Mouse (Mus musculus): ENCODE data around the gene Erc1. TPM values are rescaled to one million over a fixed set of nuclear protein-coding genes. Genes with fewer than 3 reads are reported as not detected.

Gene Erc1
- polyA plus RNA-seq, 1 experiment from 2014 or later: 20.9 TPM

DNA sequence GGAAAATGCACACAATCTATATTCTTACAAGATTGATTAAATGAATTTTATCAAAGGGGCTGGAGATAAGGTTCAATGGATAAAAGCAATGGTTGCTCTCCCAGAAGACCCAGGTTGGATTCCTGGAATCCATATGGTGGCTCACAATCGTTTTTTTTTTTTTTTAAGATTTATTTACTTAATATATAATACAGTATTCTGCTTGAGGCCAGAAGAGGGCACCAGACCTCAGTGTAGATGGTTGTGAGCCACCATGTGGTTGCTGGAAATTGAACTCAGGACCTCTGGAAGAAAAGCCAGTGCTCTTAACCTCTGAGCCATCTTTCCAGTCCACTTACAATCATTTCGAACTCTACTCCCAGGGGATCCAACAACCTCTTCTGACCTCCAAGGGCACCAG lies 106.1 kb downstream of the Erc1 start:
- H3K27me3 ChIP-seq (replicated peaks; ENCODE audit: control insufficient read depth, insufficient read depth, low read length): no peaks in the 10 kb centered on the region
- ATAC-seq (replicated peaks; ENCODE audit: low FRiP score, low TSS enrichment, low read depth) (no peak), DNase-seq (ENCODE audit: low spot score) (no peak)
- H3K36me3 ChIP-seq (ENCODE audit: control insufficient read depth, insufficient read depth, low read length): peaks cover 17% of the 10 kb centered on the region
- H3K4me3 ChIP-seq (ENCODE audit: low read depth, low read length): no peak overlapping the region
- no peak overlapping the region for H3K9ac ChIP-seq (ENCODE audit: low read length)
- no peaks in the 10 kb centered on the region for H3K4me1 ChIP-seq (replicated peaks; ENCODE audit: control insufficient read depth, insufficient read depth, low read length)
- H3K4me2 ChIP-seq (ENCODE audit: low read length): no peak overlapping the region
- no peaks in the 10 kb centered on the region for H3K9me3 ChIP-seq (ENCODE audit: control insufficient read depth, low read length)
- H3K27ac ChIP-seq (ENCODE audit: low read depth): no peak overlapping the region
- 79% methylated on average over 2 of the region's 2 CpGs for WGBS

DNA sequence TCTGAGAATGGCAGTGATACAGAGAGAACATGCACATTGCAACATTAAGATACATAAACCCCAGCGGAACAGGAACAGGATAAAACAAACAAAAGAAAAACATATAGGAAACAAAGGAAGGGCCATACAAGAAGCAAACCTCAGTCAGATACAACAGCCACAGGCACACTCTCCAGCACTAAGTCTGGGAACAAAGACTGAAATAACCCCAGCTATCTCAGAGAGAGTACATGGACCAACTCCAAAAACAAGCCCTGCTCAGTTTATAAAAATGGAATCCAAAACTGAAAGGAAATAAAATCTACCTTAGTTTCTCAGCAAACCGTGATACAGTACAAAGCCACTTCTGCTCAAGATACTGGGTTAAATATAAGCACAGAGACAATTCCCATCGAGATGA lies 107.4 kb downstream of the Erc1 start:
- no peak overlapping the region for H3K4me3 ChIP-seq (ENCODE audit: low read depth, low read length)
- peaks cover 17% of the 10 kb centered on the region for H3K36me3 ChIP-seq (ENCODE audit: control insufficient read depth, insufficient read depth, low read length)
- H3K9me3 ChIP-seq (ENCODE audit: control insufficient read depth, low read length): no peaks in the 10 kb centered on the region
- 87% methylated on average over 3 of the region's 3 CpGs for WGBS
- H3K9ac ChIP-seq (ENCODE audit: low read length): no peak overlapping the region
- DNase-seq (ENCODE audit: low spot score) (no peak), ATAC-seq (replicated peaks; ENCODE audit: low FRiP score, low TSS enrichment, low read depth) (no peak)
- no peaks in the 10 kb centered on the region for H3K4me1 ChIP-seq (replicated peaks; ENCODE audit: control insufficient read depth, insufficient read depth, low read length)
- H3K27me3 ChIP-seq (replicated peaks; ENCODE audit: control insufficient read depth, insufficient read depth, low read length): no peaks in the 10 kb centered on the region
- H3K27ac ChIP-seq (ENCODE audit: low read depth): no peak overlapping the region
- no peak overlapping the region for H3K4me2 ChIP-seq (ENCODE audit: low read length)

DNA sequence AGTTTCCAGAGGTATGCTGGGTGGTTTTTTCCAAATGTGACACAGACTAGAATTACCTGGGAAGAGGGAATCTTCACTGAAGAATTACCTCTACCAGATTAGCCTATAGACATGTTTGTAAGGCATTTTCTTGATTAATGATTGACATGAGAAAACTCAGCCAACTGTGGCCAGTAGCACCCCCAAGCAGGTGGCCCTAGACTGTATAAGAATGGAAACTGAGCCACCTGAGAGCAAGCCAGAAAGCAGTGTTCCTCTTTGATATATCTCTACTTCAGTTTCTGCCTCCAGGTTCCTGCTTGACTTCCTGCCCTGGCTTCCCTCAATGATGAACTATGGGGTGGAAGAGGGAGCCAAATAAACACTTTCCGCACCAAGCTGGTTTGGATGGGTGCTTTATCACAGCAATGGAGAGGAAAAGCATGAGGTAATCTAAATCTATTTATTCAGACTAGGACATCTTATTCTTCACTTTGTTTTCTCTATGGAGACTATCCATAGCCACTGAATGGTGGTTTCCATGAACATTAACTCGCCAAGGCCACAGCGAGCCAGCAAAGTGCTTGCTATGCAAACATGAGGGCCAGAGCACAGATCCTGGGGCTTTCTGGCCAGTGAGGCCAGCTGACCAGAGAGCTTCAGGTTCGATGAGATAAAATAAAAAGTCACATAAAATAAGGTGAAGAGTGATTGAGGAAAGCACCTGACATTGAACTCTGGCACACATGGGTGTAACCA lies 109.2 kb downstream of the Erc1 start:
- no peak overlapping the region for H3K4me3 ChIP-seq (ENCODE audit: low read depth, low read length)
- no peaks in the 10 kb centered on the region for H3K4me1 ChIP-seq (replicated peaks; ENCODE audit: control insufficient read depth, insufficient read depth, low read length)
- no peak overlapping the region for H3K27ac ChIP-seq (ENCODE audit: low read depth)
- H3K9me3 ChIP-seq (ENCODE audit: control insufficient read depth, low read length): no peaks in the 10 kb centered on the region
- peaks cover 17% of the 10 kb centered on the region for H3K36me3 ChIP-seq (ENCODE audit: control insufficient read depth, insufficient read depth, low read length)
- DNase-seq (ENCODE audit: low spot score): no peak
- ATAC-seq (replicated peaks; ENCODE audit: low FRiP score, low TSS enrichment, low read depth): no peak
- no peak overlapping the region for H3K4me2 ChIP-seq (ENCODE audit: low read length)
- no peak overlapping the region for H3K9ac ChIP-seq (ENCODE audit: low read length)
- H3K27me3 ChIP-seq (replicated peaks; ENCODE audit: control insufficient read depth, insufficient read depth, low read length): no peaks in the 10 kb centered on the region
- WGBS: 77% methylated on average over 4 of the region's 4 CpGs

DNA sequence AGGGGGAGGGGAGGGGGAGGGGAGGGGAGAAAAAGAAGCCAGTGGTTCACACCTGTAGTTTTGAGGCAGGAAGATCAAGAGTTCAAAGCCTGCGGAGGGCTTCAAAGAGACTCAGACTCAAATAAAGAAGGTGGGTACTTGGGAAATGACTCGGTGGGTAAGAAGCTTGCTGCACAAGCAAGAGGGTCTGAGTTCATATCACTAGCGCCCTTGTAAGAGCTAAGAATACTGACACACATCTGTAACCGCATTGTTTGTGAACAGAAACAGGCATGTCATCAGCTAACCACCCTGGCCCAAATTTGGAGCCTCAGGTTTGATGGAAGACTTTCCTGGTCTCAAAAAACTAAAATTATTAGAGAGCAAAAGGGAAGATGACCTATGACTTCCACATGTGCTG lies 110.3 kb downstream of the Erc1 start:
- no peaks in the 10 kb centered on the region for H3K9me3 ChIP-seq (ENCODE audit: control insufficient read depth, low read length)
- peaks cover 11% of the 10 kb centered on the region for H3K36me3 ChIP-seq (ENCODE audit: control insufficient read depth, insufficient read depth, low read length)
- no peaks in the 10 kb centered on the region for H3K4me1 ChIP-seq (replicated peaks; ENCODE audit: control insufficient read depth, insufficient read depth, low read length)
- no peak for ATAC-seq (replicated peaks; ENCODE audit: low FRiP score, low TSS enrichment, low read depth)
- no peak overlapping the region for H3K4me2 ChIP-seq (ENCODE audit: low read length)
- H3K4me3 ChIP-seq (ENCODE audit: low read depth, low read length): no peak overlapping the region
- H3K27ac ChIP-seq (ENCODE audit: low read depth): no peak overlapping the region
- 95% methylated on average over 4 of the region's 4 CpGs for WGBS
- DNase-seq (ENCODE audit: low spot score): no peak
- no peaks in the 10 kb centered on the region for H3K27me3 ChIP-seq (replicated peaks; ENCODE audit: control insufficient read depth, insufficient read depth, low read length)
- H3K9ac ChIP-seq (ENCODE audit: low read length): no peak overlapping the region

DNA sequence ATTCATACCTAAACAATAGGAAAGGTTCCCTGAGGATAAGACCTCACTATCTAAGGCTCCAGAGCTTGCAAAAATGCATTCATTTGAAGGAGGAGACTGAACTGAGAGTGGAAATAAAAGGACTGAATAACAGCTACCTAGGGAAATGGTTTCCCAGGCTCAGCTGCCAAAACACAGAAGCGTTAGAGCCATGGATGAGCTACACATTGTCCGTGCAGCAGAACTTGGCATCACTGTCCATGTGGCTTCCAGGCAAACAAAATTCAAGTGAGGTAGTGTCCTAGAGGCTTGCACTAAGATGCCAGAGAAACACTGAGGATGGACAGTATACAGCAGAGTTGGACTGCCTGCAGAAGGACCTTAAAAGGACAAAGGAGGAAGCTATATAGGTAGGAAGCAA lies 112.0 kb downstream of the Erc1 start:
- Histone ChIP-seq H3K4me2 (ENCODE audit: low read length) (no peak overlapping the region), H3K27me3 (replicated peaks; ENCODE audit: control insufficient read depth, insufficient read depth, low read length) (no peaks in the 10 kb centered on the region), H3K4me1 (replicated peaks; ENCODE audit: control insufficient read depth, insufficient read depth, low read length) (no peaks in the 10 kb centered on the region), H3K9ac (ENCODE audit: low read length) (no peak overlapping the region), H3K36me3 (ENCODE audit: control insufficient read depth, insufficient read depth, low read length) (no peaks in the 10 kb centered on the region), H3K4me3 (ENCODE audit: low read depth, low read length) (no peak overlapping the region), H3K9me3 (ENCODE audit: control insufficient read depth, low read length) (no peaks in the 10 kb centered on the region), H3K27ac (ENCODE audit: low read depth) (no peak overlapping the region)
- WGBS: 69% methylated on average over 2 of the region's 2 CpGs
- ATAC-seq (replicated peaks; ENCODE audit: low FRiP score, low TSS enrichment, low read depth) (no peak), DNase-seq (ENCODE audit: low spot score) (no peak)

DNA sequence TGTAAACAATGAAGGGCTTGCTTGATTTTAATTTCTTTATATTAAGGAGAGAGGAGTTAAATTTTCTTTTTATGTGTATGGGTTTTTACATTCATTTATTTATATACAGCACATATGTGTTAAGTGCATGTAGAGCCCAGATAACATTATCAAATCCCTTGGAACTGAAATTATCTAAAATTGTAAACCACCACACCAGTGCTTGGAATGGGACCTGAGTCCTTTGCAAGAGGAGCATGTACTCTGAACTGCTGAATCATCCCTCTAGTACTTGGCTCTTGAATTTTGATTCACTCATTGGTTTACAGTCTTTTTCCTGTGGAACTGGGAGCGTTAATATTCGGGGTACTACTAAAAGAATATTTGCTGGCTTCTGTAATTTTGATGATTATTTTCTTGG lies 116.8 kb downstream of the Erc1 start:
- H3K9me3 ChIP-seq (ENCODE audit: control insufficient read depth, low read length): no peaks in the 10 kb centered on the region
- no peak for ATAC-seq (replicated peaks; ENCODE audit: low FRiP score, low TSS enrichment, low read depth)
- no peak overlapping the region for H3K9ac ChIP-seq (ENCODE audit: low read length)
- no peak overlapping the region for H3K4me3 ChIP-seq (ENCODE audit: low read depth, low read length)
- no peak overlapping the region for H3K27ac ChIP-seq (ENCODE audit: low read depth)
- DNase-seq (ENCODE audit: low spot score): no peak
- no peak overlapping the region for H3K4me2 ChIP-seq (ENCODE audit: low read length)
- H3K4me1 ChIP-seq (replicated peaks; ENCODE audit: control insufficient read depth, insufficient read depth, low read length): no peaks in the 10 kb centered on the region
- WGBS: 93% methylated on average over 2 of the region's 2 CpGs
- H3K27me3 ChIP-seq (replicated peaks; ENCODE audit: control insufficient read depth, insufficient read depth, low read length): no peaks in the 10 kb centered on the region
- no peaks in the 10 kb centered on the region for H3K36me3 ChIP-seq (ENCODE audit: control insufficient read depth, insufficient read depth, low read length)

DNA sequence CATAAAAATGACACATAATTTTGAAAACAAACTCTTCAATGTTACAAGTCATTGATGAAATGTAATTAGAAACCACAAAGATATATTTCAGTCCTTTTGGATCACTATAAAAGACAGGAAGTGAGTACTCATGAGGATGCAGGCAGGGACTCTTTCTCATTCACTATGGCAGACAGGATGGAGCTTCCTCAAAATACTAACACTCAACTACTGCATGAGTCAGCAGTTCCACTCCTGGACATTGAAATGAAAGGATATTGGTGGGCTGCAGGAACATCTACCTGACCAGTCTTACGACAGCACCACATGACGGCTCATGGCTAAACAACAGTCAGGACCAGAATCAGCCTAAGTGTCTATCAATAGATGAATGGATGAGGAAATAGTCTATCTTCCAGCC lies 132.7 kb downstream of the Erc1 start:
- H3K27ac ChIP-seq (ENCODE audit: low read depth): no peak overlapping the region
- 95% methylated on average over 2 of the region's 2 CpGs for WGBS
- ATAC-seq (replicated peaks; ENCODE audit: low FRiP score, low TSS enrichment, low read depth): no peak

DNA sequence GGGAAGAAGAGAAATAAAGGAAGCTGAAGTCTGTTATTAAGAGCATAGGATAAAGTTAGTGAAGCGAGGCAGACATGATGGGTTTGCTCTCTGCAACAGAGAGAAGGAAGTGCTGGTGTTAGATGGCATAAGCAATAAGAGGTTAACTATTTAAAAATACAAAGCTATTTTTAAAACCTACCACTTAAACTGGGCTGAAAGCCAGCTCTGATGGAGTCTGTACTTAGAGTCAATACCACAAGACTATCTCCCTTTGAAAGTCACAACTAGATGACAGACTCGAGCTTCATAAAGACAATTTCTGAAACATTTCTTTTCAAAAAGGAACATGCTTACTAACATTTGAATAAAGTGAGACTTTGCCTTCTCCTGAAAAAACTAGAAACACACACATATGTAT lies 134.0 kb downstream of the Erc1 start:
- no peaks in the 10 kb centered on the region for H3K4me1 ChIP-seq (replicated peaks; ENCODE audit: control insufficient read depth, insufficient read depth, low read length)
- H3K9ac ChIP-seq (ENCODE audit: low read length): no peak overlapping the region
- H3K27me3 ChIP-seq (replicated peaks; ENCODE audit: control insufficient read depth, insufficient read depth, low read length): no peaks in the 10 kb centered on the region
- peaks cover 7% of the 10 kb centered on the region for H3K36me3 ChIP-seq (ENCODE audit: control insufficient read depth, insufficient read depth, low read length)
- no peak for ATAC-seq (replicated peaks; ENCODE audit: low FRiP score, low TSS enrichment, low read depth)
- H3K4me2 ChIP-seq (ENCODE audit: low read length): no peak overlapping the region
- no peak overlapping the region for H3K4me3 ChIP-seq (ENCODE audit: low read depth, low read length)
- H3K9me3 ChIP-seq (ENCODE audit: control insufficient read depth, low read length): no peaks in the 10 kb centered on the region
- DNase-seq (ENCODE audit: low spot score): no peak
- whole genome bisulfite sequencing: 79% methylated on average over 2 of the region's 2 CpGs
- no peak overlapping the region for H3K27ac ChIP-seq (ENCODE audit: low read depth)

More for the DNA sequence above, 132.7 kb downstream of the Erc1 start:
- Histone ChIP-seq H3K4me1 (replicated peaks; ENCODE audit: control insufficient read depth, insufficient read depth, low read length) (no peaks in the 10 kb centered on the region), H3K4me2 (ENCODE audit: low read length) (no peak overlapping the region), H3K27me3 (replicated peaks; ENCODE audit: control insufficient read depth, insufficient read depth, low read length) (no peaks in the 10 kb centered on the region), H3K9ac (ENCODE audit: low read length) (no peak overlapping the region), H3K36me3 (ENCODE audit: control insufficient read depth, insufficient read depth, low read length) (peaks cover 7% of the 10 kb centered on the region), H3K4me3 (ENCODE audit: low read depth, low read length) (no peak overlapping the region), H3K9me3 (ENCODE audit: control insufficient read depth, low read length) (no peaks in the 10 kb centered on the region)
- no peak for DNase-seq (ENCODE audit: low spot score)

DNA sequence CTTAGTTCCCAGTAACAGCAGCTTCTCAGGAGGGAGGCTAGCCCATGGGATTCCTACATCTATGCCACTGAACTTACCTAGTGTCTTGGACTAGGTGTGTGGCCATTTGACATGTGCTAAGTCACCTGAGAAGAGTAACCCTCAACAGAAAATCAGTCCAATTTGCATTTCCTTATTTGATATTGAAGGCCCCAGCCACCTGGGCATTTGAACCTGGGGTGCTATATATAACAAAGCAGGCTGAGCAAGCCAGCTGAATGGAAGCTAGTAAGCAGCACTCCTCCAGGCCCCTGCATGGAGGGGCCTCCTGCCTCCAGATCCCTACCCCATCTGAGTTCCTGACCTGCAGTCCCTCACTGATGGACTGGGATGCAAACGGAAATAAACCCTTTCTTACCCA lies 135.5 kb downstream of the Erc1 start:
- Histone ChIP-seq H3K4me2 (ENCODE audit: low read length) (no peak overlapping the region), H3K4me1 (replicated peaks; ENCODE audit: control insufficient read depth, insufficient read depth, low read length) (no peaks in the 10 kb centered on the region), H3K27me3 (replicated peaks; ENCODE audit: control insufficient read depth, insufficient read depth, low read length) (no peaks in the 10 kb centered on the region), H3K4me3 (ENCODE audit: low read depth, low read length) (no peak overlapping the region), H3K9ac (ENCODE audit: low read length) (no peak overlapping the region), H3K27ac (ENCODE audit: low read depth) (no peak overlapping the region), H3K9me3 (ENCODE audit: control insufficient read depth, low read length) (no peaks in the 10 kb centered on the region), H3K36me3 (ENCODE audit: control insufficient read depth, insufficient read depth, low read length) (peaks cover 7% of the 10 kb centered on the region)
- 73% methylated on average over 1 of the region's 1 CpGs for WGBS
- ATAC-seq (replicated peaks; ENCODE audit: low FRiP score, low TSS enrichment, low read depth): no peak
- DNase-seq (ENCODE audit: low spot score): no peak
